Mouse (Mus musculus) lung, embryonic 16.5 days (tissue): ENCODE results near the gene Tbc1d12. TPM values are rescaled to one million over a fixed set of nuclear protein-coding genes. Genes with fewer than 3 reads are reported as not detected.

ENCODE experiments used
- ATAC-seq: fragments of 200-750 bp; cut with Nextera tagmentation; 2 replicates; pipeline ENCODE4 v1.8.0; 2017; ENCODE audit warnings: low read depth, mild to moderate bottlenecking, moderate library complexity
- H3K27ac ChIP-seq: fragments of 300-500 bp; sonication (generic); 2 replicates; pipeline ENCODE4 v1.5.1; 2014; ENCODE audit warnings: mild to moderate bottlenecking, control low read depth, low read length
- H3K27me3 ChIP-seq: fragments of 300-500 bp; sonication (generic); 2 replicates; pipeline ENCODE4 v1.6.1; 2014; ENCODE audit warnings: low read depth, low read length, mixed read lengths; ENCODE audit not compliant: control insufficient read depth, insufficient read depth
- H3K36me3 ChIP-seq: fragments of 300-500 bp; sonication (generic); 2 replicates; pipeline ENCODE4 v1.6.1; 2014; ENCODE audit warnings: low read length; ENCODE audit not compliant: control insufficient read depth, insufficient read depth
- H3K4me1 ChIP-seq: fragments of 300-500 bp; sonication (generic); replicated peaks from 2 replicates; pipeline ENCODE4 v1.6.1; 2014; ENCODE audit warnings: low read length, mixed read lengths; ENCODE audit not compliant: control insufficient read depth, insufficient read depth
- H3K4me2 ChIP-seq: fragments of 300-500 bp; sonication (generic); 2 replicates; pipeline ENCODE4 v1.6.1; 2014; ENCODE audit warnings: low read depth, low read length, control low read depth
- H3K4me3 ChIP-seq: fragments of 300-500 bp; sonication (generic); 2 replicates; pipeline ENCODE4 v1.5.1; 2014; ENCODE audit warnings: mild to moderate bottlenecking, low read length, control low read depth
- H3K9ac ChIP-seq: fragments of 300-500 bp; sonication (generic); 2 replicates; pipeline ENCODE4 v1.6.1; 2014; ENCODE audit warnings: low read length, control low read depth
- H3K9me3 ChIP-seq: fragments of 300-500 bp; sonication (generic); 2 replicates; pipeline ENCODE4 v1.6.1; 2016; ENCODE audit warnings: low read length; ENCODE audit not compliant: control insufficient read depth
- WGBS: fragments of 180-500 bp; shearing (Covaris S2); extraction: QIAGEN DNeasy Blood & Tissue Kit; methylation state at CpG from one replicate; pipeline ENCODE4 v1.1.7; 2014; 5-methylcytosine and 5-hydroxymethylcytosine counted together
- polyA plus RNA-seq: library from polyadenylated mRNA; unstranded; fragments of >200 nt; fragmentation: Nextera tagmentation; extraction: Ambion mirVana; gene quantifications from 2 replicates; pipeline ENCODE4 v1.2.1, GENCODE M21; 2015

The Tbc1d12 gene
- polyA plus RNA-seq, 1 experiment from 2014 or later: 2.5 TPM

- Histone ChIP-seq H3K4me2 (no peak overlapping the region), H3K4me1 (no peaks in the 10 kb centered on the region)
Observed at GRCm38 (mm10) chr19:38880300-38880699, 43.9 kb downstream of the Tbc1d12 start.

GRCm38 (mm10) chr19:38901146-38902135 lies 65.1 kb downstream of the Tbc1d12 start:
- 46% methylated on average over 12 of the region's 12 CpGs for WGBS
- H3K4me1 ChIP-seq: peaks cover 2% of the 10 kb centered on the region; the same call in 1 of the 2 replicates
- H3K27ac ChIP-seq: peak overlapping the region; percentile 63
- H3K4me2 ChIP-seq: no peak overlapping the region
- H3K4me3 ChIP-seq: no peak overlapping the region
- no peaks in the 10 kb centered on the region for H3K9me3 ChIP-seq
- no peaks in the 10 kb centered on the region for H3K27me3 ChIP-seq
- ATAC-seq: peak; percentile 90
- no peaks in the 10 kb centered on the region for H3K36me3 ChIP-seq
- no peak overlapping the region for H3K9ac ChIP-seq

More at GRCm38 (mm10) chr19:38880300-38880699, 43.9 kb downstream of the Tbc1d12 start:
- no peak overlapping the region for H3K9ac ChIP-seq
- H3K27ac ChIP-seq: no peak overlapping the region
- no peak overlapping the region for H3K4me3 ChIP-seq
- no peak for ATAC-seq
- H3K27me3 ChIP-seq: no peaks in the 10 kb centered on the region
- no peaks in the 10 kb centered on the region for H3K9me3 ChIP-seq
- H3K36me3 ChIP-seq: no peaks in the 10 kb centered on the region

GRCm38 (mm10) chr19:38902501-38902900 lies 66.1 kb downstream of the Tbc1d12 start:
- Histone ChIP-seq H3K4me3 (no peak overlapping the region), H3K27ac (no peak overlapping the region), H3K9me3 (no peaks in the 10 kb centered on the region), H3K4me2 (no peak overlapping the region), H3K9ac (no peak overlapping the region), H3K27me3 (no peaks in the 10 kb centered on the region), H3K36me3 (no peaks in the 10 kb centered on the region), H3K4me1 (peaks cover 2% of the 10 kb centered on the region; the same call in 1 of the 2 replicates)
- no peak for ATAC-seq
- WGBS: 90% methylated on average over 5 of the region's 5 CpGs

GRCm38 (mm10) chr19:38913786-38914185 lies 77.4 kb downstream of the Tbc1d12 start:
- Histone ChIP-seq H3K4me2 (no peak overlapping the region), H3K27ac (no peak overlapping the region), H3K27me3 (no peaks in the 10 kb centered on the region), H3K36me3 (peaks cover 4% of the 10 kb centered on the region; the same call in 1 of the 2 replicates), H3K9ac (no peak overlapping the region), H3K4me1 (no peaks in the 10 kb centered on the region), H3K9me3 (no peaks in the 10 kb centered on the region), H3K4me3 (no peak overlapping the region)
- WGBS: 91% methylated on average over 9 of the region's 9 CpGs
- no peak for ATAC-seq

GRCm38 (mm10) chr19:38914926-38915325 lies 78.5 kb downstream of the Tbc1d12 start:
- no peaks in the 10 kb centered on the region for H3K4me1 ChIP-seq
- no peak overlapping the region for H3K4me2 ChIP-seq
- 92% methylated on average over 15 of the region's 15 CpGs for WGBS
- no peaks in the 10 kb centered on the region for H3K27me3 ChIP-seq
- H3K9ac ChIP-seq: no peak overlapping the region
- H3K36me3 ChIP-seq: peaks cover 4% of the 10 kb centered on the region; the same call in 1 of the 2 replicates
- H3K4me3 ChIP-seq: no peak overlapping the region
- no peaks in the 10 kb centered on the region for H3K9me3 ChIP-seq
- no peak for ATAC-seq
- H3K27ac ChIP-seq: no peak overlapping the region

- no peak overlapping the region for H3K27ac ChIP-seq
- no peaks in the 10 kb centered on the region for H3K27me3 ChIP-seq
- WGBS: 46% methylated on average over 3 of the region's 3 CpGs
- no peaks in the 10 kb centered on the region for H3K4me1 ChIP-seq
- no peak for ATAC-seq
- no peak overlapping the region for H3K9ac ChIP-seq
- H3K36me3 ChIP-seq: peaks cover 4% of the 10 kb centered on the region; the same call in 1 of the 2 replicates
- H3K4me2 ChIP-seq: no peak overlapping the region
- H3K4me3 ChIP-seq: no peak overlapping the region
- H3K9me3 ChIP-seq: no peaks in the 10 kb centered on the region
Observed at GRCm38 (mm10) chr19:38915677-38916076, 79.3 kb downstream of the Tbc1d12 start.

GRCm38 (mm10) chr19:38928481-38929158 lies 92.2 kb downstream of the Tbc1d12 start:
- H3K4me2 ChIP-seq: no peak overlapping the region
- no peaks in the 10 kb centered on the region for H3K27me3 ChIP-seq
- H3K9ac ChIP-seq: no peak overlapping the region
- no peak for ATAC-seq
- peaks cover 10% of the 10 kb centered on the region for H3K4me1 ChIP-seq
- no peak overlapping the region for H3K27ac ChIP-seq
- H3K9me3 ChIP-seq: no peaks in the 10 kb centered on the region
- no peak overlapping the region for H3K4me3 ChIP-seq
- WGBS: 94% methylated on average over 10 of the region's 11 CpGs
- H3K36me3 ChIP-seq: no peaks in the 10 kb centered on the region

GRCm38 (mm10) chr19:38929471-38930251 lies 93.3 kb downstream of the Tbc1d12 start:
- no peak for ATAC-seq
- 52% methylated on average over 13 of the region's 13 CpGs for WGBS
- peak overlapping the region; percentile 92 for H3K9ac ChIP-seq
- H3K4me3 ChIP-seq: peak overlapping the region; percentile 76
- H3K4me1 ChIP-seq: peaks cover 10% of the 10 kb centered on the region
- no peaks in the 10 kb centered on the region for H3K27me3 ChIP-seq
- no peak overlapping the region for H3K27ac ChIP-seq
- H3K4me2 ChIP-seq: peak overlapping the region; percentile 72
- H3K36me3 ChIP-seq: peaks cover 5% of the 10 kb centered on the region; the same call in 1 of the 2 replicates
- H3K9me3 ChIP-seq: no peaks in the 10 kb centered on the region
